Mouse (Mus musculus) hindbrain, embryonic 10.5 days (tissue): ENCODE data around the gene Prkra. TPM values are rescaled to one million over a fixed set of nuclear protein-coding genes. Genes with fewer than 3 reads are reported as not detected.

ENCODE experiments used
- DNase-seq: peaks from one replicate; pipeline ENCODE4 v3.0.0-alpha.2; 2017; ENCODE audit warnings: low spot score
- H3K27ac ChIP-seq: fragments of 300-500 bp; sonication (generic); 2 replicates; pipeline ENCODE4 v1.5.1; 2016; ENCODE audit warnings: mild to moderate bottlenecking, moderate library complexity
- H3K27me3 ChIP-seq: fragments of 300-500 bp; sonication (generic); 2 replicates; pipeline ENCODE4 v1.6.1; 2016; ENCODE audit warnings: mild to moderate bottlenecking; ENCODE audit not compliant: poor library complexity, insufficient read depth, severe bottlenecking
- H3K36me3 ChIP-seq: fragments of 300-500 bp; sonication (generic); 2 replicates; pipeline ENCODE4 v1.6.1; 2016; ENCODE audit warnings: mild to moderate bottlenecking, moderate library complexity
- H3K4me1 ChIP-seq: fragments of 300-500 bp; sonication (generic); replicated peaks from 2 replicates; pipeline ENCODE4 v1.6.1; 2016; ENCODE audit warnings: mild to moderate bottlenecking
- H3K4me3 ChIP-seq: fragments of 300-500 bp; sonication (generic); 2 replicates; pipeline ENCODE4 v1.5.1; 2016; ENCODE audit warnings: mild to moderate bottlenecking, moderate library complexity
- H3K9me3 ChIP-seq: fragments of 300-500 bp; sonication (generic); 2 replicates; pipeline ENCODE4 v1.6.1; 2016; ENCODE audit warnings: mild to moderate bottlenecking, moderate library complexity
- whole genome bisulfite sequencing: fragments of 180-500 bp; shearing (Covaris S2); methylation state at CpG from one replicate; pipeline ENCODE4 v1.1.7; 2016; 5-methylcytosine and 5-hydroxymethylcytosine counted together
- polyA plus RNA-seq: library from polyadenylated mRNA; unstranded; fragments of >200 nt; fragmentation: Nextera tagmentation; extraction: Ambion mirVana; gene quantifications from 2 replicates; pipeline ENCODE4 v1.2.1, GENCODE M21; 2016

The Prkra gene
- polyA plus RNA-seq, 1 experiment from 2014 or later = 96.2 TPM

GRCm38 (mm10) chr2:76673472-76674081 lies 25.8 kb upstream of the Prkra start:
- Histone ChIP-seq H3K27me3 (no peaks in the 10 kb centered on the region), H3K4me1 (peaks cover 46% of the 10 kb centered on the region), H3K9me3 (no peaks in the 10 kb centered on the region), H3K27ac (peak overlapping the region; percentile 87), H3K4me3 (peak overlapping the region; percentile 48), H3K36me3 (peaks cover 7% of the 10 kb centered on the region; the same call in 1 of the 2 replicates)
- 32% methylated on average over 7 of the region's 7 CpGs for WGBS
- DNase-seq = peak; percentile 35

GRCm38 (mm10) chr2:76672966-76673392 lies 25.2 kb upstream of the Prkra start, which contains the start of gene Fkbp7:
Gene Fkbp7 (minus strand): TSS chr2:76673116.
- Histone ChIP-seq H3K27ac (peak within 1 kb of the TSS; percentile 87), H3K27me3 (no peaks in the 10 kb centered on the region), H3K36me3 (0 out of 2 replicates have a peak, but pooled peaks cover 3% of the 10 kb centered on the region), H3K4me3 (peak within 1 kb of the TSS; percentile 48), H3K4me1 (peaks cover 46% of the 10 kb centered on the region), H3K9me3 (no peaks in the 10 kb centered on the region)
- peak; percentile 95 for DNase-seq
- under 1% methylated on average over 17 of the region's 17 CpGs for WGBS

GRCm38 (mm10) chr2:76672134-76672745 lies 24.4 kb upstream of the Prkra start:
- Histone ChIP-seq H3K36me3 (0 out of 2 replicates have a peak, but pooled peaks cover 3% of the 10 kb centered on the region), H3K27me3 (no peaks in the 10 kb centered on the region), H3K4me1 (peaks cover 46% of the 10 kb centered on the region), H3K9me3 (no peaks in the 10 kb centered on the region), H3K27ac (peak overlapping the region; percentile 87), H3K4me3 (peak overlapping the region; percentile 48)
- WGBS = 48% methylated on average over 9 of the region's 9 CpGs
- DNase-seq = no peak

- no peaks in the 10 kb centered on the region for H3K27me3 ChIP-seq
- H3K4me1 ChIP-seq = peaks cover 42% of the 10 kb centered on the region
- DNase-seq = no peak
- peak overlapping the region; percentile 87 for H3K27ac ChIP-seq
- no peaks in the 10 kb centered on the region for H3K9me3 ChIP-seq
- WGBS = 90% methylated on average over 6 of the region's 6 CpGs
- peak overlapping the region; percentile 48 for H3K4me3 ChIP-seq
- H3K36me3 ChIP-seq = 0 out of 2 replicates have a peak, but pooled peaks cover 3% of the 10 kb centered on the region
Observed at GRCm38 (mm10) chr2:76671641-76672040, 23.8 kb upstream of the Prkra start.

- no peaks in the 10 kb centered on the region for H3K27me3 ChIP-seq
- H3K9me3 ChIP-seq = no peaks in the 10 kb centered on the region
- WGBS = 92% methylated on average over 5 of the region's 5 CpGs
- peaks cover 7% of the 10 kb centered on the region for H3K4me1 ChIP-seq
- H3K27ac ChIP-seq = no peak overlapping the region
- H3K36me3 ChIP-seq = peaks cover 35% of the 10 kb centered on the region
- DNase-seq = no peak
- H3K4me3 ChIP-seq = no peak overlapping the region
Observed at GRCm38 (mm10) chr2:76667200-76667599, 19.4 kb upstream of the Prkra start.

- 93% methylated on average over 7 of the region's 7 CpGs for WGBS
- H3K4me1 ChIP-seq = no peaks in the 10 kb centered on the region
- H3K27me3 ChIP-seq = no peaks in the 10 kb centered on the region
- DNase-seq = no peak
- H3K36me3 ChIP-seq = peaks cover 41% of the 10 kb centered on the region
- no peaks in the 10 kb centered on the region for H3K9me3 ChIP-seq
- no peak overlapping the region for H3K4me3 ChIP-seq
- H3K27ac ChIP-seq = no peak overlapping the region
Observed at GRCm38 (mm10) chr2:76665531-76665930, 17.7 kb upstream of the Prkra start.

GRCm38 (mm10) chr2:76659419-76659818 lies 11.6 kb upstream of the Prkra start:
- 61% methylated on average over 8 of the region's 8 CpGs for WGBS
- Histone ChIP-seq H3K27me3 (no peaks in the 10 kb centered on the region), H3K4me3 (no peak overlapping the region)

GRCm38 (mm10) chr2:76658551-76658950 lies 10.7 kb upstream of the Prkra start:
- no peaks in the 10 kb centered on the region for H3K9me3 ChIP-seq
- 82% methylated on average over 13 of the region's 13 CpGs for WGBS
- peaks cover 18% of the 10 kb centered on the region for H3K36me3 ChIP-seq
- H3K4me1 ChIP-seq = 0 out of 2 replicates have a peak, but pooled peaks cover 7% of the 10 kb centered on the region
- no peak overlapping the region for H3K27ac ChIP-seq
- H3K27me3 ChIP-seq = no peaks in the 10 kb centered on the region
- no peak overlapping the region for H3K4me3 ChIP-seq
- no peak for DNase-seq

More at GRCm38 (mm10) chr2:76659419-76659818, 11.6 kb upstream of the Prkra start:
- no peak overlapping the region for H3K27ac ChIP-seq
- H3K4me1 ChIP-seq = 0 out of 2 replicates have a peak, but pooled peaks cover 3% of the 10 kb centered on the region
- no peak for DNase-seq
- H3K9me3 ChIP-seq = no peaks in the 10 kb centered on the region
- H3K36me3 ChIP-seq = peaks cover 26% of the 10 kb centered on the region

GRCm38 (mm10) chr2:76655982-76656381 lies 8.2 kb upstream of the Prkra start:
- Histone ChIP-seq H3K4me3 (no peak overlapping the region), H3K27ac (no peak overlapping the region), H3K27me3 (no peaks in the 10 kb centered on the region), H3K9me3 (no peaks in the 10 kb centered on the region), H3K4me1 (0 out of 2 replicates have a peak, but pooled peaks cover 7% of the 10 kb centered on the region), H3K36me3 (no peaks in the 10 kb centered on the region)
- DNase-seq = no peak
- 14% methylated on average over 1 of the region's 1 CpGs for WGBS

GRCm38 (mm10) chr2:76655444-76655843 lies 7.6 kb upstream of the Prkra start:
- Histone ChIP-seq H3K27ac (no peak overlapping the region), H3K9me3 (no peaks in the 10 kb centered on the region), H3K4me3 (no peak overlapping the region), H3K36me3 (no peaks in the 10 kb centered on the region), H3K27me3 (no peaks in the 10 kb centered on the region), H3K4me1 (0 out of 2 replicates have a peak, but pooled peaks cover 7% of the 10 kb centered on the region)
- WGBS = 79% methylated on average over 3 of the region's 3 CpGs
- no peak for DNase-seq

GRCm38 (mm10) chr2:76654646-76655045 lies 6.8 kb upstream of the Prkra start:
- no peak for DNase-seq
- H3K27ac ChIP-seq = no peak overlapping the region
- 0 out of 2 replicates have a peak, but pooled peaks cover 7% of the 10 kb centered on the region for H3K4me1 ChIP-seq
- 85% methylated on average over 5 of the region's 5 CpGs for WGBS
- no peaks in the 10 kb centered on the region for H3K36me3 ChIP-seq
- H3K27me3 ChIP-seq = no peaks in the 10 kb centered on the region
- H3K9me3 ChIP-seq = no peaks in the 10 kb centered on the region
- no peak overlapping the region for H3K4me3 ChIP-seq

GRCm38 (mm10) chr2:76653070-76653469 lies 5.3 kb upstream of the Prkra start:
- Histone ChIP-seq H3K4me3 (no peak overlapping the region), H3K27me3 (no peaks in the 10 kb centered on the region), H3K36me3 (no peaks in the 10 kb centered on the region), H3K4me1 (peaks cover 16% of the 10 kb centered on the region; the same call in 1 of the 2 replicates), H3K9me3 (no peaks in the 10 kb centered on the region), H3K27ac (no peak overlapping the region)
- DNase-seq = no peak
- 94% methylated on average over 4 of the region's 4 CpGs for WGBS

- no peaks in the 10 kb centered on the region for H3K9me3 ChIP-seq
- WGBS = 30% methylated on average over 13 of the region's 13 CpGs
- no peaks in the 10 kb centered on the region for H3K27me3 ChIP-seq
- H3K4me1 ChIP-seq = peaks cover 26% of the 10 kb centered on the region
- no peak for DNase-seq
- H3K36me3 ChIP-seq = peaks cover 9% of the 10 kb centered on the region
- peak overlapping the region; percentile 81 for H3K4me3 ChIP-seq
- H3K27ac ChIP-seq = peak overlapping the region; percentile 96
Observed at GRCm38 (mm10) chr2:76648666-76649141, 889 bp upstream of the Prkra start.
